ENCODE assay signal across 9 mouse cellular contexts in genomic region chr6:48177936-48178335, GRCm38 (mm10).
A peak's percentile ranks its signal among the peaks of the same experiment; 100 is the strongest.
DNase-seq lines count a peak whose midpoint lies in the region; ATAC-seq and TF ChIP-seq lines count a peak whose summit lies in the region.
"Had no signal": no experiment of that assay in that cellular context is flagged by ENCODE, and none has a peak within 500 bp of the region (broad histone marks: within the 10 kb centered on the region; RNA-seq: fewer than 3 reads in every experiment).

No protein-coding gene starts in this region.

- no peak overlapping the region for H3K9ac ChIP-seq in kidney, embryonic 15.5 days

- H3K4me2 ChIP-seq in kidney, embryonic 15.5 days: no peak overlapping the region

- no peak overlapping the region for H3K4me3 ChIP-seq in kidney, embryonic 15.5 days (replicated peaks)
- H3K4me3 ChIP-seq in left cerebral cortex, adult 2 months: no peak overlapping the region
- H3K4me3 ChIP-seq: megakaryocyte, embryonic 14.5 days had no signal

- no peaks in the 10 kb centered on the region for H3K27me3 ChIP-seq in kidney, embryonic 15.5 days

- no peaks in the 10 kb centered on the region for H3K36me3 ChIP-seq in kidney, embryonic 15.5 days

- no peaks in the 10 kb centered on the region for H3K9me3 ChIP-seq in kidney, embryonic 15.5 days (replicated peaks)

- H3K4me1 ChIP-seq in kidney, embryonic 15.5 days: no peaks in the 10 kb centered on the region
- H3K4me1 ChIP-seq: megakaryocyte, embryonic 14.5 days had no signal

- intact Hi-C loops in heart, postnatal 10 days (cut with DNase I): loop anchor here (1.0 to 5.0 kb wide), 4 partner anchors 219 to 594 kb away; partner anchors contain the start of genes Atp6v0e2, Gimap3 and Krba1
- intact Hi-C loops in left cerebral cortex, adult 2 months (cut with DNase I): loop anchor here (1.0 to 5.0 kb wide), 5 partner anchors 227 to 779 kb away; partner anchors contain the start of gene Atp6v0e2

- ATAC-seq in kidney, embryonic 15.5 days (replicated peaks; ENCODE audit: low FRiP score): no peak
- no peak for ATAC-seq in erythroblast, adult 5-6 weeks (replicated peaks; ENCODE audit: low FRiP score, poor library complexity, severe bottlenecking)

- H3K27ac ChIP-seq in kidney, embryonic 15.5 days: no peak overlapping the region
- no peak overlapping the region for H3K27ac ChIP-seq in left cerebral cortex, adult 2 months

- peak; percentile 47 for DNase-seq in kidney, adult 18-20 months
- DNase-seq in R1 (ENCODE audit: low read depth, low spot score): peak; percentile 73
- peak; percentile 72 to 81 for DNase-seq in cerebellum, postnatal 36 days
- DNase-seq in heart, postnatal 10 days: peak; percentile 63 to 72
- peak; percentile 66 to 68 for DNase-seq in left cerebral cortex, adult 2 months (ENCODE audit: extremely low spot score in 1 of 2, low spot score in 2 of 2)
- DNase-seq in retina, adult 2 months (ENCODE audit: low read depth, low spot score): peak; percentile 33

- peak; percentile 57 for TF ChIP-seq CTCF in left cerebral cortex, adult 2 months (IDR thresholded peaks at IDR 0.05)

- 11% methylated on average over 2 of the region's 2 CpGs for WGBS in kidney, embryonic 15.5 days
